Mouse (Mus musculus) adrenal gland, adult 2 months (tissue): ENCODE measurements around the gene Ifnar2. TPM values are rescaled to one million over a fixed set of nuclear protein-coding genes. Genes with fewer than 3 reads are reported as not detected.
A peak's percentile ranks its signal among the peaks of the same experiment; 100 is the strongest.

Experiments used
- DNase-seq: peaks from one replicate; pipeline ENCODE4 v3.0.0; 2021
- long read RNA-seq: library from polyadenylated mRNA; stranded (forward); transcript quantifications from one replicate; pipeline ENCODE4 v2.0.0, GENCODE M21; 2021
- polyA plus RNA-seq: library from polyadenylated mRNA; depleted of rRNA; stranded (reverse); fragments of >200 nt; gene quantifications from 2 replicates; pipeline ENCODE4 v1.2.3, GENCODE M21; 2012; rRNA removed
- total RNA-seq, 2 experiments: library from RNA; stranded (reverse); gene quantifications; 2 replicates each; pipeline ENCODE4 v1.2.3; 2021

The Ifnar2 gene
- total RNA-seq (100 to 1,000 TPM; 112 to 134 TPM), polyA plus RNA-seq (225 and 282 TPM in 2 replicates)
- long read RNA-seq, transcript Ifnar2-203 (7 exons, 1,099 nt) = major isoform, 44 of 67 reads
- long read RNA-seq, transcript Ifnar2-201 (9 exons, 3,047 nt) = minor isoform, 17 of 67 reads
- long read RNA-seq, partial matches to known transcripts = 3 of 67 reads
- long read RNA-seq, other reads (novel, unspliced or antisense) = 2 of 67 reads

DNA sequence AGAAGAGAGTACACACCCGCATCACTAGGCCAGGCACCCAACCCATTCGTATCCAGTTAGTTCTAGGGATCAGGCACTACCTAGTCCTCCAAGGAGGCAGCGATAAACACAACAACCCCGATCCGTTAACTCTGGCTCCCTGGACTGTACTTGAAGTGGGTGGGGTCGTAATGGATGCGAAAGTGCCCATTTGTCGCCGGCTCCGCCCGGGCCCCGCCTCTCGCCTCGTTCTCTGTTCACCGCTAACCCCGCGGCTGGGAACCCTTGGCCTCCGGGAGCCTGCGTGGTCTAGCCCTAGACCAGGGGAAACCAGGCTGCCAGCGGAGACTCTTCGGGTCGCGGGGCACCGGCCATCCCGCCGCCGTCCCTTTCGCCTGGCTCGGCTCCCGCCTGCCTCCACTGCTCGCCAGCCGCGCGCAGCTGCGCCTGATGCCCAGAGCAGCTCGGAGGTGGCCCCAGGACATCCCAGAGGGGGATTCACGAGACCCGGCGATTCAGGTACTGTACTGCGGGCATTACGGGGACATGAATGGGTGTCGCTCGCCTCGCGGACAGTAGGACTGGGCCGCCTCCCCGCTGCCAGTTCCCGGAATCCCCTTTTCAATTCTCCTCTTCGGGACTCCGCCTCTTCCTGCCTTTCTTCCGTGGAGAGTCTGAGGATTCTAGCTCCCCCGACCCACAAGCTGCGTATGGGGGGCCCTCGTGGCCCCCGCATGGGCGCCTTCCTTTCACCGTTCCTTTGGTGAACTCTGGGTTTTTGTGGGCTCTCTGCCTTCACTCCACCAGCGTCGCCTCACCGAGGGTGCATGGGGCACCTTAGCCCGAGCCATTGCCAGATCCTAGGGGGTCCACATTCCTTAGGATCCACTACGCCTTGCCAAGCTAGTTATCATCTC, at the start of gene Ifnar2:
Ifnar2 (plus strand) TSS at position 207 of the 896 bp plus-strand sequence.
- DNase-seq = peak; percentile 93

DNA sequence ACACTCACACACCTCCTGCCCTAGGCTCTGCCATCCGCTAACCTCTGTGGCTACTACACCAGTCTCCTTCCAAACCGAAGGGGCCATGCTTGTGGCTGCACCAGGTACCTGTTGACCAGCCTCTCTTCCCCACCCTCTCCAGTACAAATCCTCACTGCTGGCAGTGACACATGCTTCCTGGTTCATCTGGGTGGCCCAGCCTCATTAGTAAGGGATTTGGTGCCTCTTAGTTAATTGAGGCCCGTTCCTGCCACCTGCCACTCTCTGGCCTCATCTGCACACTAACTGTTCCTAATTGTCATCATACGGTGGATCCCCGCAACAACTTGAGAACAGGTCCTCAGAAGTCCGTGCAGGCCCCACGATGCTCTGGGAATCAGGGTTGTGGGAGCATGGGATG, 45.0 kb upstream of the Ifnar2 start:
- DNase-seq = no peak

DNA sequence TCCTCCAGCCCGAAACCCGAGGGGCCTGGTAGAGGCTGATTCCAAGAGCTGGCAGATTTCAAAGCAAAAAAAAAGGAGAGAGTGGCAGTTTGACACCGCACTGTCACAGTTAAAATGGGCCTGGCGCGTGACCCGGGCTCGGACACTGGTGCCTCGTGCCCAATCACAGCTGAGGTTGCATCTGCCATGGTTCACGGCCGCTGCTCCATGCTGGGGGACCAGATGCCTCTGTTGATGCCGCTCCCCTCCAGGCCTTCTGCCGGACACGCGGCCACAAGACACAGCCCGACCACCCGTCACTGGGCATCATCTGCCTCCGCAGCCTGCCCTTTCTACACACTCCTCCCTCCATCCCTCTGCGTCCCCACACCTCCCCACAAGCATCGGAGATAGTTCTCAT, 43.7 kb upstream of the Ifnar2 start:
- no peak for DNase-seq

DNA sequence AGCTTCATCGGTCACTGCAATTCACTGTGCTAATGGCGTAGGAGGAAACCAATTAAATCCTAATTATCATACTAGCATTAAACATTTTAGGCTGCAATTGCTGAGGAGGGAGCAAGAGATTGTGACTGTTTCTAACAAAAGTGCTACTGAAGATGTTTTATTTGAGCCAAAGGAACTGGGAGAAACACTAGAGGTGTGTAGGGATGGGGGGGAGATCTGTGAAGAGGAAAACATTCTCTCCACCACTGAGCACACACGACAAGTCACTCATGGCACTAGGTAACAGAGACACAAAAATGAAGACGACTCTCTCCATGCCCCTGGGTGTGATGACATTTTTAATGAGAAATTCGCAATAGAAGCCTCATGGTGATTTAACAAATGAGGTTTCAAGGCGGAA, 42.1 kb upstream of the Ifnar2 start:
- DNase-seq = no peak

DNA sequence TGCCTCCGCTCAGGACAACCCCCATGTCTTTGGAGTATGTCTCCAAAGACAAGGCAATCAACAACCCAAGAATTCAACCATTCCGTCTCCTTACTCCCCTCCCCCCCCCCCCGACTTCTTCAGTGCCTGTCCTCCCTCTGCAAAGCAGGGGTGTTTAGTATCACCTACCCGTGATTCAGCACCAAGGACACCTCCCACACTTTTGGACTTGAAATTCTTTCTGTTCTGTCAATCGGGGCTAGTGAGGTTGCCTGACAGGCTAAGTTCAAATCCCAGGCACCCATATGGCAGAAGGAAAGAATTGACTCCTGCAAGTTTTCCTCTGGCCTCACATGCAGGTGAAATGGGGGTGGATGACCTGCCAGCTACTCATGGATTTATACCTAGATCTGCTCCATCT, 41.4 kb upstream of the Ifnar2 start:
- no peak for DNase-seq

DNA sequence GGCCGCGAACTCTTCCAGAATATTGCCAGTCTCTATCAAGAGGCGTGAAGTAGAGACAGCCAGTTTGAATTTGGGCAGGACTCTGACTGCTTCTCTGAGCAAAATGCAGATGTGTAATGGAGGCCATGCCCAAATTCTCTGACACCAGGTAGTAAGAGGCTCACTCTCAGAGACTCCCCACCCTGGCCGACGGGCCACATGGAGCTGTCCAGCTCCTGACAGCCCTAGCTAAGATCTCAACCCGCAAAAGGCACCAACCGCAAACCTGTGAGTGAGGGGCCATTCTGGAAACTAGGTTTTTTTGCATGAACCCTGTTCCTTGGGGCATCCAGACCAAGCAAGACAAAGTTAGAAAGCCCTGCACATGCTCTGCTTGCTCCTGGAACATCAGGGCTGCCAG, 39.7 kb upstream of the Ifnar2 start:
- DNase-seq = no peak

DNA sequence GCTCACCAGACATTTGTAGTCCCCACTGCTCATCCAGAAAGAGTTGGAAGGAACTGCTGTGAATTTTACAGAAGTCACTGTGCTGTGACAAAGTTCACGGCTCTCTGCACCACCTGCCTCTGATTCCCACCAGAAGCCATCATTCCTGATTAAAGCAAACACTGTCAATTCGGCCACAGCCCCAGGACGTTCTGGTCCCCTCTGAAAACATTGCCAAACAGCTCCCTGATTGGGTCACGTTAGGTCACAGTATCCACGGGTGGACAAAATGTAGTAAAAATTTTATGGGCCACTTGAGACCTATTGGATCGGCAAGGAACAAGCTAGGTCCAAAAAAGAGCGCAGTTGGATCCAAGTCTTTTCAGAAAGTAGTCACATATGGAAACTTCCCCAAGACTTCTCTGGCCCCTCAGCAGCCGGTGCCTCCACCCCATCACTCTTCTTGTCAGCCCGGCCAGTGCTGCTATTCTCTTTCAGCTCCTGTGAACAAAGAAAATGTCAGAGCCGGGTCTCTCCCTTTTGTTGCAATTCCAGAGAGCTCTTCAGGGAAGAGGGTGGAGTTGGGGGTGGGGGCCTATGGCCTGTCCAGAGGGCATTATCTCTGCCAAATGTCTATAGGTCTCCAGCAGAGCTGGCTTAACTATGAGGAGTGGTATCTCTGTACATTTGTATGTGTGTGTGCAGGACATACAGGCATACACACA, 38.2 kb upstream of the Ifnar2 start:
- no peak for DNase-seq

DNA sequence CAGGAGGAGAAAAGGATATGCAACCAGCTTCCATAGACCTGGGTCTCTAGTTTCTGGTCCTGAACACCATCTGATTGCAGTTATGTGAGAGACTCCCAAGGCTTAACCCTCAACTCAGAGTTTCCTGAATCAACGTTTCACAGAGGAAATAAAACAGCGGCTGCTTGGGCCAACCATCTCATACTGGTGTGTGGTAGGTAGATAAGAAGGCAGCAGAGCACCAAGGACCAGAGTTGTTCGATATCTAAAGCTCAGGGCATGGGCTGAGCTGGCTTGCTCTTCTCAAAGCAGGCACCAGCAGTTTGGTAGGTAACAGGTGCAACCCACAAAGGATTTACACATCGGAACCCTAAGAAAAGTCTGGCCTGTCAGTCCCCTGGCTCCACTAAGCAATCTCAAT, 35.8 kb upstream of the Ifnar2 start:
- DNase-seq = no peak

DNA sequence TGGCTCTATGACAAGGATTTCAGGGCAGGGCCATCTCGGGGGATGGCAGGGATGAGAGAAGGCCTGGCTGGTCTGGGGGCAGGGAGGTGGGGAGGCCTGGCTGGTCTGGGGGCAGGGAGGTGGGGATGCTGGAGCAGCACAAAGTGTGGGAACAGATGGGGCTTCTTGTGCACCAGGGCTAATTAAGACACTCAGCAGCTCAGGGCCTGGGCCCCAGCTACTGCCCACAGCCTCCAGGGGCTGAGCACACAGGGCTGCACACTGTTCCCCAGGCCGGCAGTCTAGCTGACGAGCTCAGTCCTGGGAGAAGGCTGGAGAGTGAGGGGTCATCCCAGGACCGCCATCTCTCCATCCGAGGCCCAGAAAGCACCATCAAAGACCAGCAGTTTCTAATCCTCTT, 35.1 kb upstream of the Ifnar2 start:
- DNase-seq = no peak

DNA sequence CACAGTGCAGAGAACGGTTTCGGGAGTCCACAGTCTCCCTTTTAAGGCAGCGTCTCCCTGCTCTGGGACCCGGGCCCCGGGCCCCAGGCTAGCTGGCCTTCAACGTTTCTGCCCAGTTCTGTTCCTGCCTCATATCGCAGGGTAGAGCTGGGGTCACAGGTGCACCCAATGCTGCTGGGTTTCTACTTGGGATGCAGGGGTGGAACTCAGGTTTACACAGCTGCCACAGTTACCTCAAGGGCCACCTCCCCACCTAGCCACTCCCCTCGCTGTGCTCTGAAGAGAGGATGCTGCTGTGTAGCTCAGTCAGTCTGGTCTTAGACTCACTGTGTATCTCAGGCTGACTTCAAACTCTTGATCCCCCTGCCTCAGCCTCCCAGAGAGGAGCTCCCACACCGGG, 26.1 kb upstream of the Ifnar2 start:
- DNase-seq = no peak

DNA sequence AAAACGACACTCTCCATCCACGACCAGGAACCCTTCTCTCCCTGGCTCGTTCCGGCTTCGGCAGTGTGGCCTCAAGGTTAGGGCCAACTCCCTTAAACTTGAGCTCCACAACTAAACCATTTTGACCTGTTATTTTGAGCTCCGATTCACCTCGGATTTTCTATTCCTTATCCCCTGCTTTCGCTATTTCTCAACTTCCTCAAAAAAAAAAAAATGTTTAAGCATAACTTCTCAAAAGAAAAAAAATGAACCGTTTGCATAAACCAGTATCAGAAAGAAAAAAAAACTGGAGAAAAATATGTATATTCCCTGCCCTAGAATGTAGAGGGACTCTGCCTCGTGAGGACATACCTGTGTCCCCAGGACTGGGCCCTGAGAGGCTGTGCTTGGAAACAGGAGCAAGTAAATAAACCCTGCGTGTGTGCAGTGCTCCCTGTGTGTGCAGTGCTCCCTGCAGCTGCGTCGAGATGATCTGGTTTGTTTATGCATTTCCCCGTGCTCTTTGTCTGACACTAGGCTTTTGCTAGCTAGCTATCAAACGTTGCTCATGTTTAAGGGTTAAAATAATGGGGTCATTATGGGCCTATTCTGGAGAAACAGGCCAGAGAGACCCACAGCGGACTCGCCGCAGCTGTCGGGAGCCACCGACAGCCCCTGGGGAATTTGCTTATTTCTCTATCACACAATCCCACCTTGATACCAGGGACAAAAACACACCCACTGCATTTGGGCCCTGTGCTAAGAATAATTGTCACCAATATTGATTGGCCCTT, 24.9 kb upstream of the Ifnar2 start:
- no peak for DNase-seq

DNA sequence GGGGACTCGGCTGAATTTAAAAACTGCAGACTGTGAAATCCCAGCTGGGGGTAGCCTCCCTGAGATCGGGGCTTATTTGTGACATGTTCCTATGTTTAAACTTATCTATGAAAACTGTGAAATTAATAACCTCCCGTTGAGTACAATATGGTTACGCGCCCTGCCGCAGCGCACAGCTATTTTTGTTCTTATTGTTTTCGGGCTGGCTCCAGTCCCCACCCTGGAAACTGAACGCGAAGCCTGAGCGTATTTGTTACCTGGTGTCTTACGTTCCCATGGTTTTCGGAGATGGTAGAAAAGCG, 24.4 kb upstream of the Ifnar2 start:
- no peak for DNase-seq

DNA sequence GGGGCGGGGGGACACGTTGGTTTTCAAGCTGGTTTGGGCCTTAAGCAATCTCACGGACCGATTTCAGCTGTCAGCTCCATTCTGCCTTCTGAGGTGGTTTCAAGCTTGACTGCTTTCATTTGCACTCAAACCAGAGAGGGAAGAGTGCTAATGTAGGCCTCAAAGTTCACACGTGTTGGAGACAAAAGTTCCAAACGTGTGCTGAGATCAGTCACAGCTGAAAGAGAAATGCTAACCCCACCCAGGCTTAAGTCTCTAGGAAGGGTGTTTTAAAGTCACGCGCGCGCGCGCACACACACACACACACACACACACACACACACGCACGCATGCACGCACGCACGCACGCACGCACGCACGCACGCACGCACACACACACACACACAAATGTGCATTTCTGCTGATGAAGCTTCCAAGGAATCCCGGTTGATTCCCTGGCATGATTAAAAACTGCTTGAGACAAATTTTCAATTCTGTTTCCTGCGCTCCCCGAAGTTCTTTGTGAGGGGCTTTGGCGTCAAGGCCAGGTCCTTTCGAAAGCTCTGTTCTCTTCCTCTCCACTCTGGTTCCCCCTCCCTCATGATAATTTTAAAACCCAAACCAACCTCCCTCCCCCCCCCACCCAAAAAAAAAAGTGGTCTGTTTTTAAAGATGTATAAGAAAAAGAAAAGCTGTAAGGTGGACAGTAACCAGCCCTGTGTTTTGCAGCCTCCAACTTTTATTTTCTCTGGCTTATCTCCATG, 23.8 kb upstream of the Ifnar2 start:
- DNase-seq = no peak

DNA sequence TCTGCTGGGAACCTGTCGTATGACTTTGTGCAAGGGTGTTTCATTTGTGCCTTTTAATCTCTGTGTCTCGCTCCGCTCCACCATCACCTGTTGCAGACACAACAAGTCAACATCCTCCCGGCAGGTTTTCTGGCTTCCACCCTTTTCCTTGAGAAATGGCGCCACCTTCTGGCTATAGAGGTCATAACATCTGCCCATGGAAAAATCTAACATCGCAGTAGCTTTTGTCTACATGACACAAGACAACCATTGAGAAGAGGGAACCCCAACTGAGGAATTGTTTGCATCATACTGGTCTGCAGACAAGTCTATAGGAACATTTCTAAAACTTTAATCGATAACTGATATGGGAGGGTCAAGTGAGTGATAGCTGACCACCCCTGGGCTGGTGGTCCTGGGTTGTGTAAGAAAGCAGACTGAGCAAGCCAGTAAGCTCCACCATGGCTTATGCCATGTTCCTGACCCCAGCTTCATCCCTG, 20.5 kb upstream of the Ifnar2 start:
- DNase-seq = peak; percentile 75

DNA sequence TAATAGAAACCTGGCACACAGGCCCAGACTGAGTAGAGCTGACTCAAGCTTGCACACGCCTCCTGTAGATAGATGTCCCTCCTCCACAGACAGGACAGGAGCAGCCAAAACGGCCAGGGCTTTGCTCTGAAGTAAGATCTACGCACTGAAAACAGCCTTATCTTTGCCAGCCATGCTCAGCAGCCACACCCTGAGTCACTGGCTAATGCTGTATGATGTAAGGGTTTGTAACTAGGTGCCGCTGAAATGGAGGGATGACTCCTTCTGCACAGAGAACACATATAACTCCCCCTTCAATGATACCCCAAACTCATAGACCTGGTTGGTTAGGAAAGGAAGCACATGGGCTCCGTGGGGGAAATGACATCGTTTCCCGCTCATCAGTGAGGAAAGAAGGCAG, 19.8 kb upstream of the Ifnar2 start:
- DNase-seq = peak; percentile 60

DNA sequence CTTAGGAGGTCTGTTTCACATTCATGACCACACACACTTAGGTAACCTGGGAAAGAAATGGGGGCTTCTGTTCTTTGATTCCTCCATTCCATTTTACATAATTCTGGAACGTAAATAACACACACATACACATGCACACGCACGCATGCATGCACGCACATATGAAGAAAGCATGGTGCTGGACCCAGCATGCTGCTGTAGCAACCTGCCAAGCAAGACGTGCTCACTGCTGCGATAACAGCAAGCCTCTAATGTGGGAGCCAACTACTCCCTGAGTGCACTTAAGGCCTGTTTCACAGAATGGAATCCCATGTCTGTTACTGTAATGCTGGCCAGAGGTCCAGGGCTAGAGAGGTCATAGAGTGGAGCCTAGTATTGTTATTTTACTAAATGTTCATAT, 19.4 kb upstream of the Ifnar2 start:
- no peak for DNase-seq

DNA sequence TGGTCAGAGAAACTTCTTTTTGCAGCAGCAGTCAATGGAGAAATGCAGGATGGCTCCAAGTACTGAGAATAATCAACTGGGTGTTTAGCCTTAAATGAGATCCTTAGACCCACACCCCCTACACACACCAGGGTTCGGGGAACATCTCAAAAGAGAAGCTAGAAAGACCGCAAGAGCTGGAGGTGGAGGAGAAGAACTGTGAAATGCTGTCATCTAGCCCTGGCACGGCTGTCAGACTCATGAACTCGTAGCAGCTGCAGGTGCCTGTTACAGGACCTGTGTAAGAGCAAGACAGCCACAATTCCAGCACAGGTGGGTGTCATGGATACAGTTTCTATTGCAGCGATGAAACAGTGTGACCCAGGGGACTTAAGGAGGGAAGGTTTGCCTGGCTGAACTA, 18.9 kb upstream of the Ifnar2 start:
- no peak for DNase-seq

DNA sequence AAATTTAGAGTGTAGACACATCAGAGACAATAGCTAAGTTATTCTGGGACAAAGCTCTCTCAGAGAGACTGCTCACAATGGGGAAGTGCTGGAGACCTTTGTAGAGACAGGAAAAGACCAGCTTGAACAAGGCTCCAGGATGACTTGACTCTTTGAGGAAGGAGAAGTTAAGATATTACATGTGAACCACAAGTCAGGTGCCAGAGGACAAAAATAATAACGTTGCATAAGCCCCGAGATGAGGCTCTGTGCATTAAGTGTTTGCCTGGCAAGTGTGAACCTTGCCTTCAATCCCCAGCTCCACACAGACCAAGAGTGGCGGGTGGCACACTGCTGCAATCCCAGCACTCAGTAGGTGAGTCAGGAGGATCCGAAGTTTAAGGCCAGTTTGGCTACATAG, 18.0 kb upstream of the Ifnar2 start:
- no peak for DNase-seq

DNA sequence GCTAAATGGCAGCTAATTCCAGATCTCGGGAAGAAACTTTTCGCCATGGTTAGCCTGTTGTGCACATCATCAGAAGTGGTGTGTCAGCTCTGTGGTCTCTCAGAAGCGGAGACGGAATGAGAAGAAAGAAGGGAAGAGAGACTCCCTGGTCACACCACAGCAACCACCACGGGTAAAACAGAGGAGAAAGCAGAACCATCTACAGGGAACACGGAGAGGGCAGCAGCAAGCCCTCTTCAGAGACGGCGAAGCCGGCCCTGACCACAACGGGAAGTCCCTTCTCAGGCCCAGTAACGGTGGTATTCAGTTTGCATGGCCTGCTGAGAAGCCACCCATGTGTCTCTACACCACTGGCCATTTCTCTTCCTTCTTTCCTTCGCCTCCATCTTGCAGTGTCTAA, 17.4 kb upstream of the Ifnar2 start:
- DNase-seq = no peak

DNA sequence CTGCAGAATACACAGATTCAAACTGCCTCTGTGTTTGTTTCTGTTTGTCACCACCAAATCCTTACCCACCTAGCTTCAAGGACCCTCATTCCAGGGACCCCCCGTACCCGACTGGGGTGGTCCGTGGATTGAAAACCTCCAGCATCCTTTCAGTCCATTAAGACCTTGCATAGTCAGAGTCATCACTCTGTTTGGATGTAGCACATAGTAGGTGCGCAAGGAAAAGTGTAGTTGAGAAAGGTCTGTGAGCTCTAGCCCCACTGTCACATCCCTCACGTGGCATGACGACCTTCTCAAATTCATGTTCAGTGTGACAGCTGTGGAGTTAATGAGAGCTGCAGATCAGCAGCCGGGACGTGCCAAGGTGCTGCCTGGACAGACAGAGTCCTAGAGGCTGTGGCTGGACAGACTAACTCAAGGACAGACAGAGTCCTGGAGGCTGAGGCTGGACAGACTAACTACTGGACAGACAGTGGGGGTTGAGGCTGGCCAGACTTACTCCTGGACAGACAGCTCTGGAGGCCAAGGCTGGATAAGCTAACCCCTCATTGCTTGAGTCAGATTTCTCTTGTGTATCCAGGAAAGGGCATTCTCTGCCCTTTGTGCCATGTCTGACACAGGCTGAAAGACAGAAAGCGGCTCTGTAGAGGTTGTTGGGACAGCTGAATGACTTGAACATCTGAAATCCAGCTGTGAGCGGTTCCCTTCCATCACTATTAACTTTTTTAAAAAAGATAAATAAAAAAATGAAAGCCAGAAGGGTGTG, 15.6 kb upstream of the Ifnar2 start:
- peak; percentile 80 for DNase-seq

DNA sequence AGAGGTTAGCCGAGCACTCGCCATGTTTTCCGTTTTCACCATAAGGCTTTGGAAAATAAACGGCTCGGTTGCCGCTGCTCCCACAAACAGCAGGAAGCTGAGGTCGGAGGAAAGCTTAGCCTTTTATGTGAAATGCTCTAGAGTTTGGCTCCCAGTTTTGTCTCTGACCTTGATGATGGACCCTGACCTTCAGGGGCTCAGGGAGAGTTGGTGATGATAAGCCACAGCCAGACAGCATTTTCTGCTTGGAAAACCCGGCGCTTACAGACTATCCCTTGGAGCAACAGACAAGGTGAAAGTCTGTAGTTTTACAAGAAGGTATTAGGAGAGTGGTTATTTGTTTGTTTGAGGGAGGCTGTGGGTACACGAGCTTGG, 15.1 kb upstream of the Ifnar2 start:
- DNase-seq = peak; percentile 87
